Mouse (Mus musculus) liver, embryonic 14.5 days (tissue): ENCODE measurements around the gene Gtf2h3. TPM values are rescaled to one million over a fixed set of nuclear protein-coding genes. Genes with fewer than 3 reads are reported as not detected.
"Not testable (repeated sequence)": the region's sequence is repeated elsewhere in the genome, so short reads cannot be mapped to it uniquely, and the experiment has no call there.

Source experiments
- ATAC-seq: fragments of 200-750 bp; cut with Nextera tagmentation; 2 replicates; pipeline ENCODE4 v1.8.0; 2017; ENCODE audit warnings: moderate number of reproducible peaks, mild to moderate bottlenecking, moderate library complexity; ENCODE audit not compliant: insufficient read depth
- DNase-seq, 3 experiments: peaks; one replicate each; pipeline ENCODE4 v3.0.0-alpha.2; 2012 to 2013; ENCODE audit warnings: low read depth in 3 of 3, low spot score in 3 of 3
- H3K27ac ChIP-seq: fragments of 300-500 bp; sonication (generic); 2 replicates; pipeline ENCODE4 v1.5.1; 2014; ENCODE audit warnings: moderate library complexity, mild to moderate bottlenecking, control low read depth, inconsistent platforms
- H3K27me3 ChIP-seq: fragments of 300-500 bp; sonication (generic); 2 replicates; pipeline ENCODE4 v1.6.1; 2014; ENCODE audit warnings: mild to moderate bottlenecking, low read length, moderate library complexity; ENCODE audit not compliant: control insufficient read depth, insufficient read depth
- H3K36me3 ChIP-seq: fragments of 300-500 bp; sonication (generic); replicated peaks from 2 replicates; pipeline ENCODE4 v1.6.1; 2014; ENCODE audit warnings: low read depth; ENCODE audit not compliant: control insufficient read depth, insufficient read depth
- H3K4me1 ChIP-seq, 2 experiments: fragments of 200-500 bp in 1 of 2; fragments of 300-500 bp in 1 of 2; sonication (generic) in 1 of 2; replicated peaks; 2 replicates each; pipeline ENCODE4 v1.6.1; 2012 to 2014; ENCODE audit warnings: antibody characterized with exemption in 1 of 2, inconsistent platforms in 1 of 2, low read length in 1 of 2; ENCODE audit not compliant: control insufficient read depth in 2 of 2, insufficient read depth in 2 of 2
- H3K4me2 ChIP-seq: fragments of 300-500 bp; sonication (generic); 2 replicates; pipeline ENCODE4 v1.6.1; 2014; ENCODE audit warnings: low read depth, mild to moderate bottlenecking, control low read depth, moderate library complexity
- H3K4me3 ChIP-seq, 2 experiments: fragments of 200-500 bp in 1 of 2; fragments of 300-500 bp in 1 of 2; sonication (generic) in 1 of 2; 2 replicates each; pipeline ENCODE4 v1.5.1; 2012 to 2014; ENCODE audit warnings: low read depth in 2 of 2, low read length in 2 of 2, mild to moderate bottlenecking in 2 of 2, control low read depth in 1 of 2, inconsistent platforms in 1 of 2, moderate library complexity in 1 of 2; ENCODE audit not compliant: insufficient read depth in 1 of 2
- H3K9ac ChIP-seq: fragments of 300-500 bp; sonication (generic); replicated peaks from 2 replicates; pipeline ENCODE4 v1.6.1; 2014; ENCODE audit warnings: mild to moderate bottlenecking, control low read depth, moderate library complexity
- H3K9me3 ChIP-seq: fragments of 300-500 bp; sonication (generic); 2 replicates; pipeline ENCODE4 v1.6.1; 2016; ENCODE audit warnings: low read length, mixed read lengths; ENCODE audit not compliant: control insufficient read depth
- CTCF ChIP-seq: IDR thresholded peaks from 2 replicates; pipeline ENCODE4 v1.5.1; 2016; ENCODE audit warnings: antibody characterized with exemption, low read depth, control low read depth
- EP300 ChIP-seq: IDR thresholded peaks from 2 replicates; pipeline ENCODE4 v1.6.1; 2016; ENCODE audit warnings: antibody characterized with exemption, low read depth
- WGBS: fragments of 180-500 bp; shearing (Covaris S2); extraction: QIAGEN DNeasy Blood & Tissue Kit; methylation state at CpG from one replicate; pipeline ENCODE4 v1.1.7; 2014; ENCODE audit not compliant: insufficient replicate concordance; 5-methylcytosine and 5-hydroxymethylcytosine counted together
- polyA plus RNA-seq, 2 experiments: library from polyadenylated mRNA; depleted of rRNA in 1 of 2; stranded (reverse) in 1 of 2; unstranded in 1 of 2; fragments of >200 nt; fragmentation: Nextera tagmentation in 1 of 2; extraction: Ambion mirVana in 1 of 2; gene quantifications; 2 replicates each; pipeline versions ENCODE4 v1.2.1 to v1.2.3; 2012 to 2014

The Gtf2h3 gene
- polyA plus RNA-seq, 2 experiments, result 20.8 to 21.8 TPM

DNA sequence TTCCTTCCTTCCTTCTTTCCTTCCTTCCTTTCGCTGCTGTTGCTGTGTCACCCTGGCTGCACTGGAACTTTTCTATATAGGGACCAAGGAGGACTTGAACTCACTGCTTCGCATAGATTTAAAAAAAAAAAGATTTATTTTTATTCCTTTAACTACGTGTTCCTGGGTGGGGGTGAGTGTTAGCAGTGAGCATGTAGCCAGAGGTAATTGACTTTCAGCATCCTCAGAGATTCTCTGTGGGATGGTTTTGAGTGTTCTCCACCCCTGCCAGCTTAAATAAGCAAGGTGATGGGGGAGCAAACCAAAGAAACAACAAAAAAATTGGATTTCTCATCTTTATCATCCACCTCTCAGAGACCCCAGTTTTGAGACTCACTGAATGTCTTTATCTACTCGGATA, 39.0 kb upstream of the Gtf2h3 start:
- TF ChIP-seq CTCF (no peak), EP300 (no peak)
- Histone ChIP-seq H3K4me2 (peak overlapping the region; percentile 60), H3K27ac (no peak overlapping the region), H3K9ac (peak overlapping the region; percentile 34), H3K4me1 (peaks cover 12 to 15% of the 10 kb centered on the region in 2 experiments), H3K4me3 (peak overlapping the region; percentile 71 to 98; a peak in 3 of 4 replicates), H3K36me3 (peaks cover 21% of the 10 kb centered on the region), H3K27me3 (no peaks in the 10 kb centered on the region), H3K9me3 (no peaks in the 10 kb centered on the region)
- ATAC-seq (no peak), DNase-seq (no peak)
- WGBS, result 67% methylated on average over 4 of the region's 4 CpGs

DNA sequence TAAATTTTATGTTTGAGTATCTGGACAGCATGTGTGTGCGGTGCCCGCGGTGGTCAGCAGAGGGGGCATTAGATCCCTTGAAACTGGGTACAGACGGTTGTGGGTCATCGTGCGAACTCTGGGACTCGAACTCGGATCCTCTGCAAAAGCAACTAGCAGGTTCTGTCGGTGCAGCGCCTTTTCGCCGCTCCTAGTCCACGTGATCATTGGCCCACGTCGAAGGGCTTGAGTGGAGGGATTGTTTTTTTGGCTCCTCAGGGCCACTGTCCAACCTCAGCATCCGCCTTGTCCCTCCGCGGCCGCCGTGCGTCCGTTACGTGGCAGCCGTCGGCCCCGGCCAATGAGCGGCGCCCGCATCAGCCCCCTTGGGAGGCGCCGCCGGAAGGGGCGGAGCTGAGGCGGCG, 38.6 kb upstream of the Gtf2h3 start, which contains the start of gene Tmed2:
Tmed2 (plus strand) TSS at position 313 of the 404 bp plus-strand sequence.
- Histone ChIP-seq H3K4me3 (peak within 1 kb of the TSS; percentile 98 to 99), H3K4me1 (peaks cover 9 to 11% of the 10 kb centered on the region in 2 experiments), H3K36me3 (peaks cover 26% of the 10 kb centered on the region), H3K4me2 (peak within 1 kb of the TSS; percentile 88), H3K27me3 (no peaks in the 10 kb centered on the region), H3K9me3 (no peaks in the 10 kb centered on the region), H3K9ac (peak within 1 kb of the TSS; percentile 96), H3K27ac (peak within 1 kb of the TSS; percentile 62)
- ATAC-seq, result peak; percentile 94
- DNase-seq, result peak; percentile 90
- under 1% methylated on average over 35 of the region's 35 CpGs for WGBS
- peak; percentile 59 for TF ChIP-seq EP300
- peak; percentile 61 for TF ChIP-seq CTCF

DNA sequence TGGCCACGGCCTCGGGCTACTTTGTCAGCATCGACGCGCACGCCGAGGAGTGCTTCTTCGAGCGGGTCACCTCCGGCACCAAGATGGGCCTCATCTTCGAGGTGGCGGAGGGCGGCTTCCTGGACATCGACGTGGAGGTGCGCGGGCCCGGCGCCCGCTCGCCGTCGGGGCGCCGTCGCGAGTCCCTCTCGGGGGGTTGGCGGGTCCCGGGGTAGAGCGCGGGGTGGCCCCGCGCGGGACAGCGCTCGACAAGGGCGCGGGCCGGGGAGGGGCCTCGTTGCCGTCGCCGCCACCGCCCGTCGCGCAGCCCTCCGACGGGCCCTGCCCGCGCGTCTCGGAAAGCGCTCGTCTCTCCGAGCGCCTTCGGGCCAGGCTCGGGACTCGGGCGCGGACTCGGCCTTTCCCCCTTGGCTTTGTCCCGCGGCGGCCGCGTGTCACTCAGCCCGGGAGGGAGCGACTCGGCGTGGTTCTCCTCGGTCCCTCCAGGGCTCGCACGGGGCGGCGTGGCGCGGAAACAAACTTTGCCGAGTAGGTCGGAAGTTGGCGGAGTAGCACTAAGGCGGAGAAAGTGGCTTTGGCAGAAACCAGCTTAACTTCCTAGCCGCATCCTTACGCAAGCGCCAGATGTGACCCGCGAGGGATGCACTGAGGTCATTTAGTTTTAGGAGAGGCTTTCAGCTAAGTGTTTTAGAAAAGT, 37.9 kb upstream of the Gtf2h3 start:
- TF ChIP-seq CTCF (no peak), EP300 (no peak)
- WGBS, result under 1% methylated on average over 72 of the region's 89 CpGs

DNA sequence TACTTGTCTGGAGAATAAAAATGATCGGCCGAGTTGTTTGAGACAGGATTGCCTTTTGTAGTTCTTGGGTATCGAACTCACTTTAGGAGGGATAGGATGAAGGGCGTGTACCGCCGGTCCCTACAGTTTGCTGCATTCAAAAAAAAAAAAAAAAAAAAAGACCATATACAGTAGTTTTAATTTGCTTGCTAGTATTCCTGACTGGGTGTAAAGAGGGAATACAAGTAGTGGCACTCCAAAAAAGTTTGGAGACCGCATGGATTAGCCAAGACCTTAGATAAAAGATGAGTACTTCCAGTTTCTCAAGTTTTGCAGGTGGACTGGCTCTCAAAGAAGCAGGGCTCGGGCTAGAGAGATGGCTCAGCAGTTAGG, 37.4 kb upstream of the Gtf2h3 start:
- Histone ChIP-seq H3K36me3 (peaks cover 38% of the 10 kb centered on the region), H3K9ac (peak overlapping the region; percentile 96), H3K27me3 (no peaks in the 10 kb centered on the region), H3K4me2 (peak overlapping the region; percentile 88), H3K4me1 (peaks cover 9 to 11% of the 10 kb centered on the region in 2 experiments), H3K9me3 (no peaks in the 10 kb centered on the region), H3K4me3 (peak overlapping the region; percentile 98 to 99), H3K27ac (peak overlapping the region; percentile 62; the same call in 1 of the 2 replicates)
- TF ChIP-seq CTCF (no peak), EP300 (no peak)
- 5% methylated on average over 8 of the region's 8 CpGs for WGBS
- DNase-seq (no peak), ATAC-seq (no peak)

More for the DNA sequence above, 37.9 kb upstream of the Gtf2h3 start:
- H3K36me3 ChIP-seq, result peaks cover 32% of the 10 kb centered on the region
- peak; percentile 85 for ATAC-seq
- peak overlapping the region; percentile 62 for H3K27ac ChIP-seq
- DNase-seq, result peak in 2 of 3 experiments; percentile 47 to 49
- peak overlapping the region; percentile 96 for H3K9ac ChIP-seq
- H3K27me3 ChIP-seq, result no peaks in the 10 kb centered on the region
- H3K9me3 ChIP-seq, result no peaks in the 10 kb centered on the region
- peak overlapping the region; percentile 88 for H3K4me2 ChIP-seq
- H3K4me3 ChIP-seq, result peak overlapping the region; percentile 98 to 99
- peaks cover 9 to 11% of the 10 kb centered on the region in 2 experiments for H3K4me1 ChIP-seq

GRCm38 (mm10) chr5:124550737-124551136, 28.2 kb upstream of the Gtf2h3 start:
- H3K27me3 ChIP-seq, H3K4me2 ChIP-seq, H3K27ac ChIP-seq, H3K9me3 ChIP-seq, H3K4me3 ChIP-seq, DNase-seq, H3K9ac ChIP-seq, ATAC-seq: not testable (repeated sequence)
- H3K36me3 ChIP-seq, result peaks cover 37% of the 10 kb centered on the region
- peaks cover 7 to 10% of the 10 kb centered on the region in 2 experiments; a peak in 3 of 4 replicates for H3K4me1 ChIP-seq
- WGBS, result 82% methylated on average over 4 of the region's 4 CpGs

DNA sequence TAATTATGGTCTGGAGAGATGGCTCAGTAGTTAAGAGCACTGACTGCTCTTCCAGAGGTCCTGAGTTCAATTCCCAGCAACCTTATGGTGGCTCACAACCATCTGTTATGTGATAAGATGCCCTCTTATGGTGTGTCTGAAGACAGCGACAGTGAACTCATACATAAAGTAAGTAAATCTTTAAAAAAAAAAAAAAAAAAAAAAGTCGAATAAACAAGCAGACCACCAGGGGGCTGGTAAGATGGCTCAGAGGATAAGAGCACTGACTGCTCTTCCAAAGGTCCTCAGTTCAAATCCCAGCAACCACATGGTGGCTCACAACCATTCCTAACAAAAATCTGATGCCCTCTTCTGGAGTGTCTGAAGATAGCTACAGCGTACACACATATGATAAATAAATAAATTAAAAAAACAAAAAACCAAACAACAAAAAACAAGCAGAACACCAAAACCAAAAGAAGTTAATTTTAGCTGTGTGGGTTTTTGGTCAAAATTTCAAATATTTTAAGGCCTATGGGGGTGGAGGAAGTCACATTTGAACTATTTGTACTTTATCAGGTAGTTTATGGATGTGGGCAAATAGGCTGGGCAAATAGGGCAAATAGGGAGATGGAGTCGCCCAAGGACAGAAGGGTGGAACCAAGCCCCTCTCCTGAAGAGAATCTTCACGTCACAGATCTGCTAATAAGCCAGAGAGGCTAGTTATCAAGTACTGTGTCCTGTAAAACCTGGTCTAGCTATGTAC, 27.4 kb upstream of the Gtf2h3 start:
- DNase-seq, H3K9me3 ChIP-seq, H3K27me3 ChIP-seq, ATAC-seq, H3K27ac ChIP-seq: not testable (repeated sequence)
- peaks cover 30% of the 10 kb centered on the region for H3K36me3 ChIP-seq
- peaks cover 7 to 10% of the 10 kb centered on the region in 2 experiments; a peak in 3 of 4 replicates for H3K4me1 ChIP-seq
- H3K4me2 ChIP-seq, result peak overlapping the region; percentile 75
- WGBS, result 26% methylated on average over 5 of the region's 5 CpGs
- peak overlapping the region; percentile 69 for H3K9ac ChIP-seq
- H3K4me3 ChIP-seq, result peak overlapping the region in 1 of 2 experiments; percentile 91; a peak in 2 of 4 replicates
